Mouse (Mus musculus) ES-Bruce4 (cell line): ENCODE measurements around the gene Pate2.

Source experiments
- CTCF ChIP-seq: IDR thresholded peaks from one replicate; pipeline ENCODE4 v1.8.1; 2011; ENCODE audit warnings: low read depth, low read length
- EP300 ChIP-seq: IDR thresholded peaks from 2 replicates; pipeline ENCODE4 v1.6.1; 2011; ENCODE audit warnings: low read depth, low read length; ENCODE audit not compliant: insufficient read depth

DNA sequence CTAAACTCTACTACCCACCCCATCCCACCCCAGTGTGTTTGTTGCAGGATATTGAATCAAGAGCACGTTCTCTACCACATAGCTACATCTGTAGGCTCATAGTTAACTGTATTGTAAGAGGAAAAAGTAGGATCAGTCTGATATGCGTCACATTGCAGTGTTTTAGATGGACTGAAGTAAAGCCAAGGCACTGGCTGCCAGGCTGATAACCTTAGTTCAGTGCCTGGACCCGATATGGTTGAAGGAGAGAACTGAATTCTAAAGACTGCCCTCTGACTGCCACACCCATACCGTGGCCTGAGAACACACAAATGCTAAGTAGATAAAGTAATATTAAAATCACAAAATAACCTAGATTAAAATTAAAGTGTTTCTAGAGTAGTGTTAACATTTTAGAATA, 34.2 kb upstream of the Pate2 start:
- no peak for TF ChIP-seq CTCF
- no peak for TF ChIP-seq EP300
